ENCODE assay signal across 8 mouse cellular contexts in genomic region chr2:160452239-160452530, GRCm38 (mm10).
DNase-seq lines count a peak whose midpoint lies in the region; ATAC-seq and TF ChIP-seq lines count a peak whose summit lies in the region.

No protein-coding gene starts in this region.

- TF ChIP-seq CTCF in E14TG2a.4 (conservative IDR thresholded peaks at IDR 0.05; ENCODE audit: low read length) = no peak
- TF ChIP-seq CTCF in forebrain, postnatal 0 days (IDR thresholded peaks at IDR 0.05; ENCODE audit: low read depth) = no peak

- peaks cover 15% of the 10 kb centered on the region for H3K4me1 ChIP-seq in heart, embryonic 12.5 days (replicated peaks)
- peaks cover 37% of the 10 kb centered on the region for H3K4me1 ChIP-seq in E14TG2a.4 (replicated peaks; ENCODE audit: low read depth, low read length)
- H3K4me1 ChIP-seq in forebrain, postnatal 0 days (ENCODE audit: insufficient read depth) = peaks cover 8% of the 10 kb centered on the region; the same call in 1 of the 2 replicates

- WGBS in heart, embryonic 12.5 days = 26% methylated on average over 6 of the region's 6 CpGs
- 19% methylated on average over 6 of the region's 6 CpGs for WGBS in forebrain, postnatal 0 days

- H3K27ac ChIP-seq in heart, embryonic 12.5 days (ENCODE audit: poor library complexity, severe bottlenecking) = no peak overlapping the region
- no peak overlapping the region for H3K27ac ChIP-seq in forebrain, postnatal 0 days (ENCODE audit: low read depth, low read length)

- peak overlapping the region; percentile 43 for H3K4me3 ChIP-seq in heart, embryonic 12.5 days
- H3K4me3 ChIP-seq in E14TG2a.4 (replicated peaks; ENCODE audit: low read length) = peak overlapping the region; percentile 69
- H3K4me3 ChIP-seq in forebrain, postnatal 0 days (ENCODE audit: low read depth, low read length) = peak overlapping the region; percentile 34; the same call in 1 of the 2 replicates

- DNase-seq in heart, postnatal 14 days = no peak
- DNase-seq in forebrain, postnatal 0 days = no peak
- no peak for DNase-seq in thymus, adult 18-20 months
- no peak for DNase-seq in layer of hippocampus, postnatal 25 days (ENCODE audit: extremely low spot score in 1 of 2, low spot score in 1 of 2)
- no peak for DNase-seq in kidney, adult 18-20 months

- H3K36me3 ChIP-seq in heart, embryonic 12.5 days = no peaks in the 10 kb centered on the region
- no peaks in the 10 kb centered on the region for H3K36me3 ChIP-seq in E14TG2a.4 (ENCODE audit: insufficient read depth, low read length)
- no peaks in the 10 kb centered on the region for H3K36me3 ChIP-seq in forebrain, postnatal 0 days (ENCODE audit: insufficient read depth)

- intact Hi-C loops in heart, postnatal 14 days (cut with DNase I) = loop anchor here (5.0 kb wide), 1 partner anchor 50 kb away; no protein-coding TSS in a partner anchor

- no peak for ATAC-seq in heart, embryonic 12.5 days (ENCODE audit: insufficient number of reproducible peaks, low FRiP score)
- no peak for ATAC-seq in forebrain, postnatal 0 days
- 0 out of 2 replicates have a peak, but pooled peaks have one; percentile 0 for ATAC-seq in megakaryocyte progenitor cell, adult 5-6 weeks (replicated peaks; ENCODE audit: poor library complexity)

- 0 out of 2 replicates have a peak overlapping the region, but pooled peaks have one; percentile 8 for H3K9ac ChIP-seq in heart, embryonic 12.5 days
- H3K9ac ChIP-seq in forebrain, postnatal 0 days = no peak overlapping the region

- peaks cover 22% of the 10 kb centered on the region; the same call in 1 of the 2 replicates for H3K27me3 ChIP-seq in heart, embryonic 12.5 days (replicated peaks)
- peaks cover 39% of the 10 kb centered on the region for H3K27me3 ChIP-seq in E14TG2a.4 (ENCODE audit: insufficient read depth, low read length)
- H3K27me3 ChIP-seq in forebrain, postnatal 0 days (ENCODE audit: insufficient read depth, low read length) = no peaks in the 10 kb centered on the region

- H3K9me3 ChIP-seq in heart, embryonic 12.5 days (replicated peaks) = no peaks in the 10 kb centered on the region
- H3K9me3 ChIP-seq in E14TG2a.4 (ENCODE audit: low read length) = no peaks in the 10 kb centered on the region
- H3K9me3 ChIP-seq in forebrain, postnatal 0 days (ENCODE audit: low read length) = no peaks in the 10 kb centered on the region

- H3K4me2 ChIP-seq in heart, embryonic 12.5 days = peak overlapping the region; percentile 71
- peak overlapping the region; percentile 65 for H3K4me2 ChIP-seq in forebrain, postnatal 0 days (ENCODE audit: low read depth)
